Mouse (Mus musculus): Measurements from ENCODE around the gene Ski.

DNA sequence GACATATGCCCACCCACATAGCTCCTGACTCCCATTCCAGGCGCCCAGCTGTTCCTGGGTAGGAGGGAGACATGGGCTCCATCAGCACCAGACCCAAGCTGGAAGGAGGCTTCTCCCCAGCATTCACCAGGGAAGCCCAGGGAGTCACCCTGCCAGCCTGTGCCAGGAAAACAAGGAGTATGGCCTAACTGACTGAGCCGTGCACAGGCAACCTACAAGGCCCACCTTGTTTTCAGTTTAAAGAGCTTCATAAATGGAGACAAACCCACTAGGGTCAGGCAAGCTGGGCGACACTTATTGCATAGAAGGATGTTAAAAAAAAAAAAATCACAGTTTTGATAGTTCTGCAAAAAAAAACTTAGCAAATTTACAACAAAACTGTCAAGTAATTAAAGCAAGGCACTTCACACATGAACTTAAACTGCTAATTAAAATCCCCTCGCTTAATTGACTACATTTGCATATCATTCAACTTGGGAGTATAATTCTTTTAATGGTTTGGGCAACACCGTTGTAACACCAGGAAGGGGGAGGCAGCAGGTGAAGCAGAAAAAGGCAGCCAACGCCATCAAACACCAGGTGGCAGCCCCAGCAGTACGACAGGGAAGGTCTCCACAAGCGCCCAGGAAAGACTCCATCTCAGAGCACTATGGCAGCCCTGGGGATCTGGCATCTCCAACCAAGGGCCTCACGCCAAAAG, 9.2 kb downstream of the Ski start:
- TF ChIP-seq CTCF (IDR thresholded peaks at IDR 0.05) = peak; percentile 38
- TF ChIP-seq EP300 (IDR thresholded peaks at IDR 0.05) = no peak
